Mouse (Mus musculus) MEL (cell line): ENCODE measurements around the gene Tecta. TPM values are rescaled to one million over a fixed set of nuclear protein-coding genes. Genes with fewer than 3 reads are reported as not detected.

Experiments used
- DNase-seq: peaks from one replicate; pipeline ENCODE4 v3.0.0; 2011; ENCODE audit warnings: low read depth, low spot score
- H3K27ac ChIP-seq: 2 replicates; pipeline ENCODE4 v1.5.1; 2012; ENCODE audit warnings: low read depth, mild to moderate bottlenecking, control low read depth, low read length, moderate library complexity; ENCODE audit not compliant: control insufficient read depth
- H3K27me3 ChIP-seq, 2 experiments: fragments of 150-350 bp in 1 of 2; sonication (generic) in 1 of 2; 2 replicates each; pipeline ENCODE4 v1.6.1; 2012; ENCODE audit warnings: low read length in 2 of 2, mild to moderate bottlenecking in 2 of 2, improper control_type of control experiment in 1 of 2, moderate library complexity in 1 of 2; ENCODE audit not compliant: insufficient read depth in 2 of 2, control insufficient read depth in 1 of 2
- H3K36me3 ChIP-seq, 2 experiments: 2 replicates each; pipeline ENCODE4 v1.6.1; 2012 to 2014; ENCODE audit warnings: low read length in 2 of 2, improper control_type of control experiment in 1 of 2, inconsistent platforms in 1 of 2, mild to moderate bottlenecking in 1 of 2; ENCODE audit not compliant: insufficient read depth in 2 of 2, control insufficient read depth in 1 of 2
- H3K4me1 ChIP-seq, 2 experiments: fragments of 150-350 bp in 1 of 2; sonication (generic) in 1 of 2; 2 replicates each; pipeline ENCODE4 v1.6.1; 2012; ENCODE audit warnings: low read length in 2 of 2, improper control_type of control experiment in 1 of 2, mild to moderate bottlenecking in 1 of 2; ENCODE audit not compliant: insufficient read depth in 2 of 2, control insufficient read depth in 1 of 2
- H3K4me3 ChIP-seq, 2 experiments: fragments of 150-350 bp in 1 of 2; sonication (generic) in 1 of 2; 2 replicates each; pipeline ENCODE4 v1.5.1; 2012; ENCODE audit warnings: low read depth in 2 of 2, low read length in 2 of 2, mild to moderate bottlenecking in 2 of 2, moderate library complexity in 2 of 2, control low read depth in 1 of 2, improper control_type of control experiment in 1 of 2; ENCODE audit not compliant: control insufficient read depth in 1 of 2, insufficient read depth in 1 of 2
- H3K79me2 ChIP-seq: 2 replicates; pipeline ENCODE4 v1.6.1; 2012; ENCODE audit warnings: mild to moderate bottlenecking, low read length, moderate library complexity; ENCODE audit not compliant: control insufficient read depth, poor library complexity, insufficient read depth
- H3K9ac ChIP-seq: 2 replicates; pipeline ENCODE4 v1.6.1; 2012; ENCODE audit warnings: low read depth, mild to moderate bottlenecking, control low read depth, low read length, moderate library complexity; ENCODE audit not compliant: control insufficient read depth, poor library complexity, severe bottlenecking
- H3K9me3 ChIP-seq: fragments of 150-350 bp; sonication (generic); replicated peaks from 2 replicates; pipeline ENCODE4 v1.6.1; 2012; ENCODE audit warnings: mild to moderate bottlenecking, low read length, improper control_type of control experiment, moderate library complexity; ENCODE audit not compliant: insufficient read depth
- BHLHE40 ChIP-seq: IDR thresholded peaks from 2 replicates; pipeline ENCODE4 v1.6.1; 2012; ENCODE audit warnings: low read depth, mild to moderate bottlenecking, inconsistent platforms, low read length, improper control_type of control experiment, borderline replicate concordance
- CHD2 ChIP-seq: IDR thresholded peaks from 2 replicates; pipeline ENCODE4 v1.6.1; 2011; ENCODE audit warnings: low read length, improper control_type of control experiment
- CTCF ChIP-seq, 3 experiments: IDR thresholded peaks in 2 of 3; conservative IDR thresholded peaks in 1 of 3; 2 replicates each; pipeline ENCODE4 v1.5.1; 2011 to 2012; ENCODE audit warnings: low read length in 3 of 3, low read depth in 2 of 3, mild to moderate bottlenecking in 2 of 3, improper control_type of control experiment in 1 of 3, inconsistent platforms in 1 of 3, mixed read lengths in 1 of 3, moderate library complexity in 1 of 3; ENCODE audit not compliant: control insufficient read depth in 1 of 3, insufficient read depth in 1 of 3, poor library complexity in 1 of 3, severe bottlenecking in 1 of 3
- E2F4 ChIP-seq: IDR thresholded peaks from 2 replicates; pipeline ENCODE4 v1.6.1; 2011; ENCODE audit warnings: low read depth, low read length, improper control_type of control experiment, borderline replicate concordance
- ELF1 ChIP-seq: IDR thresholded peaks from 2 replicates; pipeline ENCODE4 v1.6.1; 2014; ENCODE audit warnings: low read depth, mild to moderate bottlenecking, inconsistent platforms, low read length, improper control_type of control experiment, moderate library complexity
- EP300 ChIP-seq, 2 experiments: IDR thresholded peaks; 2 replicates each; pipeline ENCODE4 v1.6.1; 2011; ENCODE audit warnings: improper control_type of control experiment in 2 of 2, low read length in 2 of 2, low read depth in 1 of 2, mild to moderate bottlenecking in 1 of 2
- ETS1 ChIP-seq: IDR thresholded peaks from 2 replicates; pipeline ENCODE4 v1.6.1; 2012; ENCODE audit warnings: low read depth, mild to moderate bottlenecking, inconsistent platforms, low read length, improper control_type of control experiment, moderate library complexity
- GABPA ChIP-seq: IDR thresholded peaks from 2 replicates; pipeline ENCODE4 v1.6.1; 2012; ENCODE audit warnings: low read depth, mild to moderate bottlenecking, inconsistent platforms, low read length, improper control_type of control experiment, moderate library complexity
- GATA1 ChIP-seq: IDR thresholded peaks from 2 replicates; pipeline ENCODE4 v1.6.1; 2011; ENCODE audit warnings: low read depth, low read length, improper control_type of control experiment
- HCFC1 ChIP-seq: IDR thresholded peaks from 2 replicates; pipeline ENCODE4 v1.6.1; 2012; ENCODE audit warnings: low read depth, mild to moderate bottlenecking, inconsistent platforms, low read length, improper control_type of control experiment, moderate library complexity
- KAT2A ChIP-seq: conservative IDR thresholded peaks from 2 replicates; pipeline ENCODE4 v1.6.1; 2012; ENCODE audit warnings: low read depth, low read length, improper control_type of control experiment, inconsistent platforms
- MAX ChIP-seq: IDR thresholded peaks from 2 replicates; pipeline ENCODE4 v1.6.1; 2011; ENCODE audit warnings: low read length, improper control_type of control experiment
- MAZ ChIP-seq: IDR thresholded peaks from 2 replicates; pipeline ENCODE4 v1.6.1; 2012; ENCODE audit warnings: low read depth, mild to moderate bottlenecking, inconsistent platforms, low read length, improper control_type of control experiment
- MEF2A ChIP-seq: IDR thresholded peaks from 2 replicates; pipeline ENCODE4 v1.6.1; 2014; ENCODE audit warnings: low read depth, mild to moderate bottlenecking, inconsistent platforms, low read length, improper control_type of control experiment; ENCODE audit not compliant: poor library complexity, insufficient replicate concordance, severe bottlenecking; ENCODE audit errors: extremely low read depth
- NELFE ChIP-seq: IDR thresholded peaks from 2 replicates; pipeline ENCODE4 v1.6.1; 2011; ENCODE audit warnings: low read depth, low read length, improper control_type of control experiment
- NRF1 ChIP-seq: IDR thresholded peaks from 2 replicates; pipeline ENCODE4 v1.6.1; 2014; ENCODE audit warnings: low read depth, mild to moderate bottlenecking, inconsistent platforms, low read length, improper control_type of control experiment, moderate library complexity; ENCODE audit not compliant: poor library complexity, insufficient read depth, severe bottlenecking
- POLR2A ChIP-seq, 2 experiments: IDR thresholded peaks; 2 replicates each; pipeline ENCODE4 v1.6.1; 2011 to 2012; ENCODE audit warnings: low read length in 2 of 2, mild to moderate bottlenecking in 2 of 2, control low read depth in 1 of 2, improper control_type of control experiment in 1 of 2, low read depth in 1 of 2, moderate library complexity in 1 of 2; ENCODE audit not compliant: control insufficient read depth in 1 of 2, insufficient read depth in 1 of 2, poor library complexity in 1 of 2
- POLR2AphosphoS2 ChIP-seq: IDR thresholded peaks from 2 replicates; pipeline ENCODE4 v1.6.1; 2011; ENCODE audit warnings: low read length, improper control_type of control experiment
- POLR2AphosphoS5 ChIP-seq: IDR thresholded peaks from 2 replicates; pipeline ENCODE4 v1.6.1; 2012; ENCODE audit warnings: low read depth, borderline replicate concordance, mild to moderate bottlenecking, inconsistent platforms, low read length, moderate library complexity, mixed read lengths
- RCOR1 ChIP-seq: IDR thresholded peaks from 2 replicates; pipeline ENCODE4 v1.6.1; 2012; ENCODE audit warnings: low read depth, mild to moderate bottlenecking, inconsistent platforms, low read length, improper control_type of control experiment
- SMC3 ChIP-seq: IDR thresholded peaks from 2 replicates; pipeline ENCODE4 v1.6.1; 2011; ENCODE audit warnings: low read depth, low read length, improper control_type of control experiment
- TAL1 ChIP-seq: IDR thresholded peaks from 2 replicates; pipeline ENCODE4 v1.6.1; 2012; ENCODE audit warnings: mild to moderate bottlenecking, inconsistent platforms, low read length, moderate library complexity, mixed read lengths
- TBP ChIP-seq: IDR thresholded peaks from 2 replicates; pipeline ENCODE4 v1.8.0; 2011; ENCODE audit warnings: low read depth, low read length, improper control_type of control experiment
- UBTF ChIP-seq: IDR thresholded peaks from 2 replicates; pipeline ENCODE4 v1.6.1; 2012; ENCODE audit warnings: low read depth, mild to moderate bottlenecking, inconsistent platforms, low read length, improper control_type of control experiment, moderate library complexity, borderline replicate concordance; ENCODE audit not compliant: insufficient read depth
- USF1 ChIP-seq: IDR thresholded peaks from 2 replicates; pipeline ENCODE4 v1.6.1; 2014; ENCODE audit warnings: low read depth, mild to moderate bottlenecking, inconsistent platforms, low read length, improper control_type of control experiment, moderate library complexity
- ZC3H11A ChIP-seq: IDR thresholded peaks from 2 replicates; pipeline ENCODE4 v1.6.1; 2012; ENCODE audit warnings: low read depth, mild to moderate bottlenecking, inconsistent platforms, low read length, improper control_type of control experiment
- ZKSCAN1 ChIP-seq: IDR thresholded peaks from 2 replicates; pipeline ENCODE4 v1.6.1; 2012; ENCODE audit warnings: low read depth, mild to moderate bottlenecking, inconsistent platforms, low read length, improper control_type of control experiment, moderate library complexity
- ZMIZ1 ChIP-seq: IDR thresholded peaks from 2 replicates; pipeline ENCODE4 v1.6.1; 2012; ENCODE audit warnings: low read depth, mild to moderate bottlenecking, inconsistent platforms, low read length, improper control_type of control experiment, moderate library complexity
- ZNF384 ChIP-seq: IDR thresholded peaks from 2 replicates; pipeline ENCODE4 v1.6.1; 2012; ENCODE audit warnings: low read depth, mild to moderate bottlenecking, inconsistent platforms, low read length, improper control_type of control experiment
- polyA plus RNA-seq, 2 experiments: library from polyadenylated mRNA; stranded (reverse) in 1 of 2; unstranded in 1 of 2; fragments of >175 nt in 1 of 2; fragments of >200 nt in 1 of 2; gene quantifications; 2 replicates each; pipeline versions ENCODE4 v1.2.1 to v1.2.4; 2012; ENCODE audit warnings: low replicate concordance in 2 of 2, low read depth in 1 of 2; ENCODE audit not compliant: insufficient read length in 2 of 2, insufficient read depth in 1 of 2, missing spikeins in 1 of 2
- total RNA-seq: library from RNA; depleted of rRNA; stranded (reverse); fragments of 300-350 nt; gene quantifications from 2 replicates; pipeline ENCODE4 v1.2.3, GENCODE M21; 2012

Tecta gene
- total and polyA plus RNA-seq, 3 experiments: not detected

GRCm38 (mm10) chr9:42415184-42415583 is 15.5 kb upstream of the Tecta start:
- Histone ChIP-seq H3K9ac (no peak overlapping the region), H3K4me1 (no peaks in the 10 kb centered on the region), H3K9me3 (no peaks in the 10 kb centered on the region), H3K27me3 (no peaks in the 10 kb centered on the region), H3K79me2 (no peaks in the 10 kb centered on the region), H3K36me3 (peaks cover 0 to 2% of the 10 kb centered on the region in 2 experiments; a peak in 1 of 4 replicates), H3K4me3 (no peak overlapping the region), H3K27ac (no peak overlapping the region)
- no peak for TF ChIP-seq MAX
- TF ChIP-seq POLR2A (IDR thresholded peaks at IDR 0.05; ENCODE audit: control insufficient read depth in 1 of 2, insufficient read depth in 1 of 2, low read depth in 1 of 2, low read length in 2 of 2, poor library complexity in 1 of 2): no peak
- TF ChIP-seq E2F4: no peak
- no peak for TF ChIP-seq RCOR1
- TF ChIP-seq GATA1: no peak
- no peak for TF ChIP-seq KAT2A
- no peak for TF ChIP-seq NELFE
- no peak for TF ChIP-seq UBTF
- no peak for TF ChIP-seq HCFC1
- TF ChIP-seq TBP: no peak
- no peak for TF ChIP-seq CHD2
- no peak for TF ChIP-seq SMC3
- TF ChIP-seq TAL1: no peak
- no peak for TF ChIP-seq GABPA
- TF ChIP-seq MAZ: no peak
- no peak for TF ChIP-seq ZMIZ1
- no peak for TF ChIP-seq ELF1
- no peak for TF ChIP-seq ZC3H11A
- no peak for TF ChIP-seq ZNF384
- DNase-seq: no peak

- Histone ChIP-seq H3K27me3 (no peaks in the 10 kb centered on the region), H3K9ac (no peak overlapping the region), H3K9me3 (no peaks in the 10 kb centered on the region), H3K4me3 (no peak overlapping the region), H3K79me2 (no peaks in the 10 kb centered on the region), H3K4me1 (no peaks in the 10 kb centered on the region), H3K36me3 (peaks cover 0 to 2% of the 10 kb centered on the region in 2 experiments; a peak in 1 of 4 replicates), H3K27ac (no peak overlapping the region)
- no peak for DNase-seq
- TF ChIP-seq EP300 (IDR thresholded peaks at IDR 0.05; ENCODE audit: low read depth in 1 of 2, low read length in 2 of 2): no peak
- TF ChIP-seq USF1: no peak
- no peak for TF ChIP-seq ELF1
- no peak for TF ChIP-seq CTCF (IDR thresholded peaks at IDR 0.05 in 2 of 3, conservative IDR thresholded peaks at IDR 0.05 in 1 of 3; ENCODE audit: control insufficient read depth in 1 of 3, insufficient read depth in 1 of 3, low read depth in 2 of 3, low read length in 3 of 3, poor library complexity in 1 of 3, severe bottlenecking in 1 of 3)
- TF ChIP-seq SMC3: no peak
- no peak for TF ChIP-seq ETS1
- no peak for TF ChIP-seq KAT2A
- no peak for TF ChIP-seq CHD2
- no peak for TF ChIP-seq ZMIZ1
- no peak for TF ChIP-seq HCFC1
- no peak for TF ChIP-seq MEF2A
- TF ChIP-seq POLR2AphosphoS5: no peak
- no peak for TF ChIP-seq POLR2AphosphoS2
- no peak for TF ChIP-seq NRF1
- no peak for TF ChIP-seq TBP
- TF ChIP-seq ZKSCAN1: no peak
- no peak for TF ChIP-seq BHLHE40
Measured at GRCm38 (mm10) chr9:42413345-42413744, 13.6 kb upstream of the Tecta start.
